Mouse (Mus musculus) testis, adult 2 months (tissue): ENCODE measurements around the gene Pih1d1.

Experiments used
- CTCF ChIP-seq: fragments of 200-500 bp; IDR thresholded peaks from 2 replicates; pipeline ENCODE4 v1.5.1; 2012; ENCODE audit warnings: low read depth, mild to moderate bottlenecking, inconsistent platforms, low read length, moderate library complexity; ENCODE audit not compliant: control insufficient read depth, insufficient read depth, insufficient replicate concordance
- POLR2A ChIP-seq: fragments of 200-500 bp; IDR thresholded peaks from 2 replicates; pipeline ENCODE4 v1.6.1; 2012; ENCODE audit warnings: low read depth, mild to moderate bottlenecking, inconsistent platforms, low read length, moderate library complexity; ENCODE audit not compliant: control insufficient read depth

- TF ChIP-seq CTCF (no peak), POLR2A (peak; percentile 98)
Measured at GRCm38 (mm10) chr7:45204380-45205143, 50.5 kb downstream of the Pih1d1 start, which contains the start of gene Ccdc155.
